Mouse (Mus musculus) kidney, postnatal 14 days (tissue): ENCODE measurements around the gene Wfdc6a.
"Not testable (repeated sequence)": the region's sequence is repeated elsewhere in the genome, so short reads cannot be mapped to it uniquely, and the experiment has no call there.

ENCODE experiments used
- DNase-seq: peaks from one replicate; pipeline ENCODE4 v3.0.0; 2022; ENCODE audit warnings: mixed read lengths

The Wfdc6a gene

DNA sequence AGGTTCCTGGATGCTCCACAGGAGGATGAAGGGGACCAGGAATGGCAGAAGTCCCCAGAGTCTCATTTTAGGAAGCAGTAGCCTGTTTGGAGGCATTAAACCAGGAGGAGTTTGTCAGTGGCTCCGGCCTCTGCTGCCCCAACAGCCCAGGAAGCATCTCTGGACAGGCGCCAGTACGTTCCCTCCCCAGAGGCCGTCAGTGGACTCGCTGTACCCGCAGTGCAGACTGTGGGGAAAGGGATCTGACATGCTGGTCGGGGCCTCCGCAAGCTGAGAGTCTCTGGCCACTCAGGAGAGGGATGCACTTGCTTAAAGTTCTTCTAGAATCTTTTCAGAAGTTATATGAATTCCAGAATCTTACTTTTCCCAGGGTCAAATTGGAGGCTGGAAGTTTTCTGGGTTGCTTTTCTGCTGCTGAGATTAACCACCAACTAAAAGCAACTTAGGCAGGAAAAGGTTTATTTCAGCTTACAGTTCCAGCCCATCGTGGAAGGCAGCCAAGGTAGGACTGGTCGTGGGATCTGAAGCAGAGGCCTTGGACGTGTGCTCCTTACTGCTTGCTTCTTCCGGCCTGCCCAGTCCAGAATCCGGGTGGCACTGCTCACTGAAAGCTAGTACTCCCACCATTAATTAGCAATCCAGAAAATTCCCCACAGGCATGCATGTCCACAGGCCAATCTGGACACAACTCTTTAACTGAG, at the start of gene Wfdc6a:
TSS of gene Wfdc6a (minus strand) at position 423 of the 701 bp plus-strand sequence.
- DNase-seq = peak; percentile 40

DNA sequence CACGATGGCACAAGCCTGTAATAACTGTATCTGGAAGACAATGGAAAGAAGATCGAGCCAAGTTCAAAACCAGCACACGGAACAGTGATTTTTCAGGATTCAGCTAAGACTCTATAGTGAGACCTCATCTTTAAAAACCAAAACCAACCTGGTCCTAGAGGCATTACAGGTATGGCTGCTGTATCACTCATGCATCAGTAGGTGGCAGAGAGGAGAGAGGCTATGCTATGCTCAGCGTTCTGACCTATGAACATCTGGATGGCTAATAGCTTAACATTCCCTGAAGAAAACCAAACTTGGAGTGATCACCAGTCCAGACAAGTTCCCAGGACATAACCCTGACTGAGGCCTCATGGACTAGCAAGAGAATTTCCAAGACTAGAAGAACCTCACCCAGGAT, 36.5 kb upstream of the Wfdc6a start:
- DNase-seq = no peak

DNA sequence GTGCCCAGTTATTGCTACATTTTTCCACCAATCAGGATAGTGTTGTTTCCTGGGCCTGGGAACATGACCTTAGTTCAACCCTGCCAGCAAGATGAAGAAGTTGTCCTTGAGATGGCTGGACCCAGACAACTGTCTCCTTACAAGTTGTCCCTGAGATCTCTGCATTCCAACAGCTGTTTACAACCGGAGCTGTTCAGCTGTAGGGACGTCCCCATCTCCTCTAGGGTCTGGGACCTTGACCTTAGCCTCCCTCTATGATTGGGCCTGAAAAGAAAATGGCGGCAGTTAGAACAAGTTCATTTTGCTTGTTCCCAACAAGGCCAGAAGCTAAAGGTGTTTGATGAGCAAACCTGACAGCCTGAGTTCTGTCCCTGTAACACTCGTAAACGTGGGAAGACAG, 33.8 kb upstream of the Wfdc6a start:
- no peak for DNase-seq

DNA sequence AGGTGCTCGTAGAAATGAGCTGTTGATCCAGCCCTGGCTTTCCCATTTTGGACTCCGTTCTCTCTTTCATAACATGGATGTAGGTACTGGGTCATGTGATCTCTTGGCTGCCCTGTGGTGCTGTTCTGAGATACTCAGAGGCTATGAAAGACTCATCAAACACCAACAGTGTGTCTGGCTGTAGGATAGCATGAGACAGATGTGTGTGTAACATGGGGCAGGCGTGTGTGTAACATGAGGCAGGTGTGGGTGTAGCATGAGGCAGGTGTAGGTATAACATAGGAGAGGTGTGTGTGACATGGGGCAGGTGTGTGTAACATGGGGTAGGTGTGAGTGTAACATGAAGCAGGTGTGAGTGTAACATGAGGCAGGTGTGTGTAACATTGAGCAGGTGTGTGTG, 30.1 kb upstream of the Wfdc6a start:
- DNase-seq = no peak

DNA sequence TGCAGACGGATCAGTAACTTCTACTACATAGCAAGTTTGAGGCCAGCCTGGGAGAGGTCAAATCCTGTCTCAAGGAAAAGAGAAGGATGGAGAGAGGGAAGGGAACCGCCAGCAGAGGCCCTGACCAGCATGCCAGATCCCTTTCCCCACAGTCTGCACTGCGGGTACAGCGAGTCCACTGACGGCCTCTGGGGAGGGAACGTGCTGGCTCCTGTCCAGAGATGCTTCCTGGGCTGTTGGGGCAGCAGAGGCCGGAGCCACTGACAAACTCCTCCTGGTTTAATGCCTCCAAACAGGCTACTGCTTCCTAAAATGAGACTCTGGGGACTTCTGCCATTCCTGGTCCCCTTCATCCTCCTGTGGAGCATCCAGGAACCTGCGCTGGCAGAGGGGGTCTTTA, 28.2 kb upstream of the Wfdc6a start, which contains the start of the genes Wfdc6b and Wfdc8:
TSS of gene Wfdc6b (plus strand) at position 52 of the 400 bp plus-strand sequence.
TSS of gene Wfdc8 (minus strand) at position 156 of the 400 bp plus-strand sequence.
- peak; percentile 63 for DNase-seq

DNA sequence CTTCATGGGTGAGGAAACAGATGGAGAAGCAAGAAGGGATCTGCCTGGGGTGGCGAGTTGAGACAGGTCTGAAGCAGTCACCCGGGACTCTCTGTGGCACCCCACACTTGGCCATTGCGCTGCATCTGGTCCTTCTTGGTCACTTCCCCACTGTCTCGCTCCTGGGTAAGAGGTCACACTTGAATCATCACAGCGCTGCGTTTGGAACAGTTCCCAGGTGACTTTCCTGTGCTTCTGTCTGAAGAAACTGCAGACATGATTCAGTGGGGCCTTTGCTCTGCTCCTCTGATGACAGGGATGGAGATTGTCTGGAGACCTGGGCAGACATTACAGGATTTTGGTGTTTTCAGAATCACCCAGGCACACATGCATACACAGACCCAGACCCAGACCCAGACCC, 23.5 kb upstream of the Wfdc6a start:
- no peak for DNase-seq

DNA sequence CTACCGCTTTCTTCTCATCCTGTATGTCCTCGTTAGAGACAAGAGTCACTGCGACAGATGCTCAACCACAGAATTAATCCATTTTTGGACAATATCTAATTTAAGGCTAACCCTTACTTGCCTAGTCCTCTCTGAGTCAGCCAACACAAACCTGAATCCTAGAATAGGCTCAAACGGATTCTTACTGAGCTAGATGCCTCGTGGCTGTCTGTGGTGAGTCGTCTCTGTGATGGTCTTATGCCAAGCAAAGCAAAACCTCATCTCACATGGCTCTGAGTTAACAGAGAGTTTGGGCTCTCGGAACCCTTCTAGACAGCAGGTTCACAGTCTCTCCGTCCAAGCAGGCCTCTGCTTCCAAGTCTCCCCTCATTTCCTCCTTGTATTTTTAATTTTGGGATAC, 19.2 kb upstream of the Wfdc6a start:
- DNase-seq = no peak

DNA sequence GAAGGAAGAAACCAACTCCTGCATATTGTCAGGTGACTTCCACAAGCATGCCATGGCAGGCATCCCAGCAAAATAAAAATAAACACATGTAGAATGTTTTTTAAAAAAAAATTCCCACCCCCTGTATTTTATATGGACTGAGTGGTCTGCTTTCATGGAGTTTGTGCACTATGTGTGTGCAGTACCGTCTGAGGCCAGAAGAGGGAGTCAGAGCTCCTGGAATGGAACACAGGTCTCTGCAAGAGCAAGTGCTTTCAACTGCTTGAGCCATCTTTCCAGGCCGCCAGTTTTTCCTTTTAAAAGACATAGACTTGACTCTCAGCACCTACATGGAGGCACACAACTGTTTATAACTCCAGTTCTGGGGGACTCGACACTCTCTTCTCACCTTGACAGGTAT, 18.2 kb upstream of the Wfdc6a start:
- DNase-seq = no peak

DNA sequence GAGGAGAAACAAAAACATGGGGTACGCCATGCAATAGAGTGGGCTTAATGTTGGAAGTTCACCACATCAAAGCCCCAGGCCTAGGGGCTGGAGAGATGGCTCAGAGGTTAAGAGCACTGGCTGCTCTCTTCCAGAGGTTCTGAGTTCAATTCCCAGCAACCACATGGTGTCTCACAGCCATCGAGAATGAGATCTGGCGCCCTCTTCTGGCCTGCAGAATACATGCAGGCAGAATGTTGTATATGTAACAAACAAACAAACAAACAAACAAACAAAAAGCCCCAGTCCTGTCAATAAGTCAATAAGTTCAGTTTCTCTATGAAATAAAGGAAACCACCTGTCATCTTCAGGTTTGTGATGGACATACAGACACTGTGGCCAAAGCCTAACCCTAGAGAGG, 14.9 kb upstream of the Wfdc6a start:
- no peak for DNase-seq

DNA sequence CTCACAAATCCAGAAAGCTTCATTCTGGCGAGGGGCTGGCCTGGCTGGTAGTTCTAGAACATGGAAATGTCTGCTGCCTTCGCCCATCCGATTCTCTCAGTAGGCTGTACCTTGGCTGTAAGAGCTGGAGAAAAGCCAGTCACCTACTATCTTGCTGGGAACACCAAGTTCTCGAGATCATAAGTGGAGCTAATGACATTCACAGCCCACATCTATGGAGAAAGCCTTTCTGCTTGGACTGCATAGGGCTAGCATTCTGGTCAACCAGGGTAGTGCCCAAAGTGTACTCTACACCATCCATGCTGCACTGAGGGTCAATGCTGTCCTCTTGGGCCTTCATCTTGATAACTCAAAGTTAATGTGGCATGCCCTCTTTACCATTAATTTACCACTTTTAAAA, 8.2 kb upstream of the Wfdc6a start, which contains the start of gene Eppin:
TSS of gene Eppin (minus strand) at position 101 of the 400 bp plus-strand sequence.
- DNase-seq = no peak

DNA sequence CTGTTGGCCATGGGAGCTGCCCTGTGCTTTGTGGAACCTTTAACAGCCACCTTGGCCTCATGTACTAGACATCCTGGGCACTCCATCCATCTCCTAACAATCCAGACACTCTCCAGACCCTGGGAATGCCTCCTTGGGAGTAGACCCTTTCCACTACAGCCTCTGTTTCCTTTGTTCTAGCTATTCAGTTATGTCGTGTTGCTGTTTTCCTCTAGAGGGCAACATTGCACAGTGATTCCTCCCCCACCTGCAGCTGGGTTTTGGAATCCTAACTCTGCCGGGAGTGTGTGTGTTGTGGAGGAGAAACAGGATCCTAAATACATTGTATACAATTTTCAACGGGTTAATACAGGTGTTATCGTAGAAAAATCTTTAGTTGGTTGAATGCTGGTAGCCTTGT, 6.8 kb upstream of the Wfdc6a start:
- DNase-seq = peak; percentile 40

DNA sequence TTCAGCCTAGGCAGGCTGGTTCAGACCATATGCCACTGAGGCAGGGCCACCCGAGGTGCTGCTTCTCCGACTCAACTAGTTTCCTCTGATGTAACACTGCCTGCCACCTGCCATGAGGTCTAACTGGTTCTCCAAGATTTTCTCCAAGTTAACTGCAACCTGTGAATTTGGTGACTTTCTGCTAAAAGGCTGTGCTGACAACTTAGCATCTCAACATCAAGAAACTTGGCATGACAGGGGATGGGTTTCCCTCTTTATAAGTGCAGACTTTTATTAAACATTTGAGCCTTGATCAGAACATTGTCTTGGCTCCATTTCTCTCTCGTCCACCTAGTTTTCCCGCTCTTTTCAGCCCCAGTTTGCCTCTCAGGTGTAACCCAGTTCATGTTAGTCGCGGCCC, 11.9 kb downstream of the Wfdc6a start, which contains the start of gene Spint3:
TSS of gene Spint3 (minus strand) at position 101 of the 400 bp plus-strand sequence.
- not testable (repeated sequence) for DNase-seq

DNA sequence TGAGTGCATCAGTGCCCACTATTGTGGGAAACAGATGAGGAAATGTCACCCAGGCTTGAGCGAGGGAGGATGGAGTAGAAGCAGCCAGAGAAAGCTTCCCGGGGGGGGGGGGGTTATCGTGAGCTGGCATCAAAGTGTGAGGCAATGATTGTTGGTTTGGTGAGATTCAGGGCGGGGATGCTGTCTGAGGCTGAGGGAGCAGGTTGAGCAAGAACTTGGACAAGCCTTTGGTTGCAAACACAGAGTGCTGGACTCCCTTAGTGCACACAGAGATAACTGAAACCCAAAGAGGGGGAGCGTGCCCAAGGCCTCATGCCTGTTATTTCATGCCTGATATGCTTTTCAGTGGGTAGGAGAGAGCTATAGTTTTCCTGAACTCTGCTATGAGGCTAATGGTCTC, 17.8 kb downstream of the Wfdc6a start:
- DNase-seq = no peak

DNA sequence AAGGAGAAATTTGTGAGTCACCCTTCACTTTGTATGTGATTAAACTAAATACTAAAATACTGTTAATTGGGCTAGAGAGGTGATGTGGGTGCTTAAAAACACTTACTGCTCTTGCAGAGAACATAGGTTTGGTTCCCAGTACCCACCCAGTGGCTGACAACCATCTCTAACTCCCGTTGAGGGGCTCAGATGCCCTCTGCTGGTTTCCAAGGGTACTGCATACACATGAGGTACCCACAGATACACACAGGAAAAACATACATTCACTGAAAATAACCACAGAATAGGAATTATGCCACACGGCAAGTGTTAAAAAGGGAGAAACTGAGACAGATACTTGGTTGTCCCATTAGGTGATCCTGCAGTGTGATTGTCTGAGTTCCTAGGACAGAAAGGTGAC, 18.2 kb downstream of the Wfdc6a start:
- no peak for DNase-seq

DNA sequence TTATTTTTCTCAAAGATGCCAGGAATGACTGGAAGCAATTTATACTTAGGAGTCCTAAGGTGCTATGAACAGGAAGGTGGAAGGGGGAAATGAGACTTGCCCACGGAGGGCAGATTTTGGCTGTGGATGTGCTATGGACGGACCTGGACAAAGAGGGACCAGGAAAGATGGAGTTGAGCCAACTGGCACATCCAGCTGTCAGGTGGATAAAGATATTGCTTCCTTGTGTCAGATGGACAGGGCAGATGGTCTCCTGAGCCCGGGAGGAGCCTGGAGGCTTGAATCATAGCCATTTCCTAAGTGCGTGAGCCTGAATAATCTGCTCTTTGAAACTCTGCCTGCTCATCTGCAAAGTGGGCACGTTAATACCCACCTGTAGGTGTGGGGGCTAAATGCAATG, 20.9 kb downstream of the Wfdc6a start:
- DNase-seq = no peak

DNA sequence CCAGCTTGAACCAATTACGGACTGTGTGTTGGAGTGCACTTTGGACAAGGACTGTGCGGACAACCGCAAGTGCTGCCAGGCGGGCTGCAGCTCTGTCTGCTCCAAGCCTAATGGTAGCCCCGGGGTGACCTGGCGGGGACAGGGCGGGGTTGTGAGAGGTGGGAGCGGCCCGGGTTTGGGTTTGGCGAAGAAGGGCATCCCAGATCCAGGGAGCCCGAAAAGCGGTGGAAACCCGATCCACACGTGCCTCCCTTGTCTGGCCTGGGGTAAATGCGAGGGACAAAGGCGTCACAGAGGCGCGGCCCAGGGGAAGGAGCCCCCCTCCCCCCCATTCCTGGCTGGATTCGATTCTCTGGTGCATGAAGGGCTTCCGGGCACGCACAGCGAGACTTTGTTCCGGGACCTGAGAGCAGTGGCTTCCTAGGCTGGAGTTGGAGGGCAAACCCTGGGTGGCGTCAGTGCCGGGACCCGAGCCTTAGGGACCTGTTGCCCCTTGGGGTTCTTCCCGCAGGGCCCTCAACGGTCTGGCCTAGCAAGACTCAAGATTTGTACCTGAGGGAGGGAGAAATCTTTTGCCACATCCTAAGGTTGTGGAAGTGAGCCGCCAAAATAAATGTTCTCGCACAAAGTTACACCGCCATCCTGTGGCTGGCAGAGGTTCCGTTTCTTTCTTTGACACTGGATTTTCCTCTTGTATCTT, 21.8 kb downstream of the Wfdc6a start:
- peak; percentile 61 for DNase-seq

DNA sequence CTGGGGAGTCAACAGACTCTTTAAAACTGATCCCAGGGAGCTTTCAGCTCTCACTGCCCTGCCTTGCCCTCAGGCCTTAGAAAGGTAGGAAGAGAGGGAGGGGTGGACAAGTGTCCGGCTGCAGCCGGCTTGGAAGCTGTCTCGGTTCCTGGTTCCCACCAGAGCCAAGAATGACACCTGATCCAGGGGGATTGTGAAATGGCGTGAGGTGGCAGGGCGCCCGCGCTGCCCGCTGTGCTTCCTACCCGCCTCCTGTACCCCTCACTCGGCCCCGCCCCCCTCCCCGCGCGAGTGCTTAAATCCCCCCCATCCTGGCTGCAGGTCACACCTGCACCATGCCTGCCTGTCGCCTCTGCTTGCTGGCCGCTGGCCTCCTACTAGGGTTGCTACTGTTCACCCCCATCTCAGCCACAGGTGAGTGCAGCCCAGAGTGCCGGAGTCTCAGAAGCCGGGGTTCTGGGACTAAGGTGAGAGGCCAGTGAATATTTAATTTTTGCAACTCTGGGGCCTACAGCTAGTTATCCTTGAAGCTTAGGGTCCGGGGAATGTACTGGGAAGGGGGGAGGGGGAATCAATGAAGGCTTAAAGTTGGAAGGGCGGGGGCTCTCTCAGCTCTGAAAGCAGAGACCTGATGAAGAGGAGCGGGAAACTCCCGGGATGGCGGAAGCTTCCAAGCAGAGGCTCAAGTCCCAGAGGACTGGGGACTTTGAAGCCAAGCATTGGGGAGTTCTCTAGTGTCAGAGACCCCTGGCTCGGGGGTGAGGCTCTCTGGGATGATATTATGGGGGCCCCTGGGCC, 22.7 kb downstream of the Wfdc6a start, which contains the start of gene Wfdc2:
TSS of gene Wfdc2 (plus strand) at position 23 of the 798 bp plus-strand sequence.
- peak; percentile 82 for DNase-seq

DNA sequence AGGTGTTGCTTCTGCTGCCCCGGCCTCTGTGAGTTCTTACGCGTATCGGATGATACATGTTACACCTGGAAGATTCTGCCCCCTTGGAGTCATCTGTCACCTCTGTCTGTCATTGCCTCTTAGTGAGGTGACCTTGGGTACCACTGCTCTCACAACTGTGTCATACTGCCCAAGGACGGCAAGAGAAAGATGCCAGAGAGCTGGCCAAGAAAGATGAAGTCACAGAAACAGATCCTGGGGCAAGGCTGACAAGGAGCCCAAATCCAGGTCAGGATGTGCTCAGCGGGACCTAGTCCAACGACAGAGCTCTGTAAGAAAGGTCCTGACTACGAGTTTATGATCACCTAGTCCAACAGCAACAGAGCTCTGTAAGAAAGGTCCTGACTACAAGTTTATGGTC, 25.1 kb downstream of the Wfdc6a start:
- DNase-seq = no peak

DNA sequence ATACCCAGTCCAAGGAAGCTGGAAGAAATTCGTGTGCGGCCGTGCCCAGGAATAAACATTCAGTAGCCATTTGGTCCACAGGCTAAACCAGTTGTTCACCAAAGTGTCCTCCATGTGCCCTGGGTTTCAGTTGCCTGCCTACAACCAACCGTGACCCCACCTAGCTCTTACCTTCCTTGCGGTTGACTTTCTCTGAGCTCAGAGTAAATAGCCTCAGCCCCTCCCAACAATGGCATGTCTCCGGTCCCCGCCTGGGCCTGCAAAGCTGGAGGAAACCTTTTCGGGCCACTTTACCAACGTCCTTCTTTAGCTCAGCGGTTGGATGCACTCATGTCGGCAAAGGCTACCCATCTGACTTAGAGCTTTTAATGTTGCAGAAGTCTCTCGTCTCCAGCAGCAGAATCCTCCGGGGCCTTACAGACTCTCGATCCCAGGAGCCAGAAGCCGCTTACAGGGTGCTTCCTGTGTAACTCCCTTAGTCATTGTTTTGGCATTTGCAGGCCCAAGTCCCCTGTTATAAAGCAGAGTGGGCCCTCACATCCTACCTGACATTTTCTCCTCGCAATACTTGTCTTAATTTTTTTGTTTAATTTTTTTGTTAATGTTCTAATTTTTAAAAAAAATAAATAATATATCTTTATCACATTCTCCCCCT, 26.1 kb downstream of the Wfdc6a start:
- no peak for DNase-seq

DNA sequence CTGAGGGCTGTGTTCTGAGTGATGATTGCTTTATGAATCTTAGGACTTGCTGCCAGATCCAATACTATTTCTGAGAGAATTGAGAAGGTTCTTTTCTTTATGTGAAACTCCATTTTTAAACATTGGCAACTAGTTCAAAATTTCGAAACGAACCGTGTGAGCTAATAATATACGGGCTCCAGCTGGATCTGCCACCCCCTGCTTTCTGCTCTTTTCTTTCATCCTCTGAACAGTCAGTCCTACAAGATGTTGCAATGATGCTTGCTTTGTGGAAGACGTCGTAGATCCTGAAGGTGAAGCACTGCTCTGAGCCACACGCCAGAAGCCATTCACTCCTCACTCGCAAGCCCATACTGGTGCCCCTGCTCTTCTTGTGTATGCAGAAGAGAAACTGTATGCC, 26.8 kb downstream of the Wfdc6a start:
- DNase-seq = no peak

DNA sequence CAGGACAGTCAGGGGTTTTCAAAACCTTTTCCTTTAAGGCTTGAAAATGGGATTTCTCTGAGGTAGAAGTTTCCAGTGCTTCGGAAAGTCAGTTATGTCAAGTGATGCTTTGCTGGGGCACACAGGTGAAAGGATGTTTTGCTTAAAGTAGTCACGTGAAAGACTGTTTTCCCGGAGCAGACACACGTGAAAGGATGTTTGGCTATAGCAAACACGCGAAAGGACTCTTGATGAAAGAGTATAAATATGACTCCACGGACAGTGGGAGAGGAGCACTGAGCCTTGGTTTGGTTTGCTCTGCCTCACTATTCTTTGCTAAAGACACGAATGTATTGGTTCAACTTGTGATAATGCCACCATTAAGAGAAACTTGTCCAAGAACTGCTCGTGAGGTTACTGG, 33.7 kb downstream of the Wfdc6a start:
- no peak for DNase-seq

DNA sequence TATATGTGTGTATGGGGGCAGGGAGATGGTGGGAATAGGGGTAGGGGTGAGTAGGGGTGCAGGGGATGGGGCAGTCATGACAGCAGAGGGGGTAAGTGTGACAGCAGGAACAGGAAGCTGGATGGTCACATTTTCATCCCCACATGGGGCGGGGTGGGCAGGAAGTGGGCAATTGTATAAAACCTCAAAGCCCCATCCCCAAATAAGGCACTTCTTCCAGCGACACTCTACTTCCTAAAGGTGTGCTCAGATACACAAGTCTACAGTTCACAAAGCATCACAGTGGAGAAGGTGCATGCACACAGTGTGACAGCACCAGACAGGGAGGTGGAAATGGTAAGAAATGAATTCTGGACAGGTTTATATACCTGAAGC, 34.4 kb downstream of the Wfdc6a start:
- DNase-seq = no peak
